In genomic region chr8:92960451-92960911, GRCm38 (mm10) we compare ENCODE assay signal across 8 mouse cellular contexts. TPM values are rescaled to one million over a fixed set of nuclear protein-coding genes. Genes with fewer than 3 reads are reported as not detected.
DNase-seq lines count a peak whose midpoint lies in the region; ATAC-seq lines count a peak whose summit lies in the region.

No protein-coding gene starts in this region.

- WGBS in midbrain, embryonic 13.5 days = under 1% methylated on average over 42 of the region's 42 CpGs

- ATAC-seq in common myeloid progenitor, adult 5-6 weeks (replicated peaks; ENCODE audit: low read depth, poor library complexity, severe bottlenecking) = peak; percentile 40
- ATAC-seq in midbrain, embryonic 13.5 days = peak; percentile 66; the same call in 1 of the 2 replicates
- no peak for ATAC-seq in cerebellum, adult (ENCODE audit: insufficient number of reproducible peaks, low FRiP score, low TSS enrichment)

- intact Hi-C loops in heart, postnatal 10 days (cut with DNase I) = no loop called here
- intact Hi-C loops in left cerebral cortex, postnatal 14 days (cut with DNase I) = no loop called here

- H3K36me3 ChIP-seq in midbrain, embryonic 13.5 days = no peaks in the 10 kb centered on the region

- H3K27me3 ChIP-seq in midbrain, embryonic 13.5 days = peaks cover 60% of the 10 kb centered on the region

- H3K27ac ChIP-seq in midbrain, embryonic 13.5 days = no peak overlapping the region

- H3K9ac ChIP-seq in midbrain, embryonic 13.5 days (replicated peaks) = peak overlapping the region; percentile 55

- DNase-seq in kidney, postnatal 14 days = peak; percentile 2
- DNase-seq in kidney, adult 8-10 months = no peak
- DNase-seq in heart, postnatal 10 days = peak; percentile 6 to 8
- DNase-seq in layer of hippocampus, adult 9-10 months (ENCODE audit: low spot score) = no peak
- DNase-seq in left cerebral cortex, postnatal 14 days (ENCODE audit: low spot score in 2 of 2) = no peak

- H3K4me1 ChIP-seq in midbrain, embryonic 13.5 days (replicated peaks) = peaks cover 13% of the 10 kb centered on the region

- H3K4me2 ChIP-seq in midbrain, embryonic 13.5 days (replicated peaks) = peak overlapping the region; percentile 70

- no peaks in the 10 kb centered on the region for H3K9me3 ChIP-seq in midbrain, embryonic 13.5 days

- peak overlapping the region; percentile 42 for H3K4me3 ChIP-seq in midbrain, embryonic 13.5 days (replicated peaks)

RNA-seq across cellular contexts. Expression of gene Slc6a2, which starts 0.6 kb away (rescaled TPM):
- total RNA-seq in common myeloid progenitor, adult 5-6 weeks (2017) = not detected in 2 replicates
- under 1 TPM; 0.10 to 0.12 TPM for total RNA-seq in heart, postnatal 10 days (2021)
- 0.34 and 0.73 TPM in 2 replicates for polyA plus RNA-seq in midbrain, embryonic 13.5 days (2015; fragmentation: Nextera tagmentation; extraction: Ambion mirVana)
- total RNA-seq in left cerebral cortex, postnatal 14 days (2021) = under 1 TPM; 0.11 to 0.34 TPM

RNA-seq across cellular contexts. Expression of gene Capns2, which starts 59.3 kb away (rescaled TPM):
- 1.4 and 1.9 TPM in 2 replicates for total RNA-seq in common myeloid progenitor, adult 5-6 weeks (2017)
- not detected for total RNA-seq in heart, postnatal 10 days (2021)
- polyA plus RNA-seq in midbrain, embryonic 13.5 days (2015; fragmentation: Nextera tagmentation; extraction: Ambion mirVana) = 0.22 and 0.34 TPM in 2 replicates
- total RNA-seq in left cerebral cortex, postnatal 14 days (2021) = 1 to 10 TPM in 1 of 2 experiments, under 1 TPM in 1; 0.91 to 1.3 TPM

Comparison
In these comparisons a context has a peak if more than half of its experiments do, and no peak if none do; other contexts are left out.
1. DNase-seq: peak in kidney, postnatal 14 days (single experiment) and heart, postnatal 10 days (2 of 2); none in kidney, adult 8-10 months (0 of 2), layer of hippocampus, adult 9-10 months (single experiment) and left cerebral cortex, postnatal 14 days (0 of 2).